Mouse (Mus musculus) testis, adult 2 months (tissue): ENCODE results near the gene Ccdc85b. TPM values are rescaled to one million over a fixed set of nuclear protein-coding genes. Genes with fewer than 3 reads are reported as not detected.

ENCODE experiments used
- H3K27ac ChIP-seq: fragments of 200-500 bp; 2 replicates; pipeline ENCODE4 v1.5.1; 2012; ENCODE audit warnings: low read depth, low read length; ENCODE audit not compliant: control insufficient read depth, insufficient read depth
- H3K27me3 ChIP-seq: fragments of 200-500 bp; 2 replicates; pipeline ENCODE4 v1.6.1; 2012; ENCODE audit warnings: mild to moderate bottlenecking, low read length, moderate library complexity; ENCODE audit not compliant: control insufficient read depth, insufficient read depth
- H3K36me3 ChIP-seq: fragments of 200-500 bp; 2 replicates; pipeline ENCODE4 v1.6.1; 2012; ENCODE audit warnings: mild to moderate bottlenecking, low read length; ENCODE audit not compliant: control insufficient read depth, insufficient read depth
- H3K4me1 ChIP-seq: fragments of 200-500 bp; 2 replicates; pipeline ENCODE4 v1.6.1; 2012; ENCODE audit warnings: low read length; ENCODE audit not compliant: control insufficient read depth, insufficient read depth
- H3K4me3 ChIP-seq: fragments of 200-500 bp; 2 replicates; pipeline ENCODE4 v1.5.1; 2012; ENCODE audit warnings: low read depth, mild to moderate bottlenecking, low read length, moderate library complexity, mixed read lengths; ENCODE audit not compliant: control insufficient read depth
- CTCF ChIP-seq: fragments of 200-500 bp; IDR thresholded peaks from 2 replicates; pipeline ENCODE4 v1.5.1; 2012; ENCODE audit warnings: low read depth, mild to moderate bottlenecking, inconsistent platforms, low read length, moderate library complexity; ENCODE audit not compliant: control insufficient read depth, insufficient read depth, insufficient replicate concordance
- POLR2A ChIP-seq: fragments of 200-500 bp; IDR thresholded peaks from 2 replicates; pipeline ENCODE4 v1.6.1; 2012; ENCODE audit warnings: low read depth, mild to moderate bottlenecking, inconsistent platforms, low read length, moderate library complexity; ENCODE audit not compliant: control insufficient read depth
- polyA plus RNA-seq: library from polyadenylated mRNA; depleted of rRNA; stranded (reverse); fragments of >200 nt; gene quantifications from 2 replicates; pipeline ENCODE4 v1.2.3, GENCODE M21; 2012

Gene Ccdc85b
- polyA plus RNA-seq, 1 experiment = 0.65 TPM

DNA sequence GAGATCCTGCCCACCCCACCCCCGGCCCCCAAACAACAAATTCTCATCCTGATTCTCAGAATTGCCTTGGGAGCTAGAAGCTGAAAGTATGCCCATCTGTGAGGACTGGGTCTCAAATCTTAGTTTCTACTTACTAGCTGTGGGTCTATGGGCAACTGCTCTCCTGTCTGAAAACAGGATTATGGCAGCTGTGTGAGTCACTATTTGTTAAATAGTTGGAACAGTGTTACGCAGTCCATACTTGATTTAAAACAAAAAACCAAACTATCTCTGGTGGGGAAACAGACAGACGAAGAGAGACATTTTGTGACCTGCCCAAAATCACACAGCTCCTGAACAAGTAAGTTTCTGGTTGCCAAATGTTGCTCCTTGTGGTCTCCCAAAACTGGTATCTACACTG lies 8.0 kb downstream of the Ccdc85b start:
- no peak overlapping the region for H3K27ac ChIP-seq
- H3K4me3 ChIP-seq = no peak overlapping the region
- H3K36me3 ChIP-seq = no peaks in the 10 kb centered on the region
- H3K27me3 ChIP-seq = no peaks in the 10 kb centered on the region
- H3K4me1 ChIP-seq = peaks cover 20% of the 10 kb centered on the region
- TF ChIP-seq CTCF (no peak), POLR2A (no peak)

DNA sequence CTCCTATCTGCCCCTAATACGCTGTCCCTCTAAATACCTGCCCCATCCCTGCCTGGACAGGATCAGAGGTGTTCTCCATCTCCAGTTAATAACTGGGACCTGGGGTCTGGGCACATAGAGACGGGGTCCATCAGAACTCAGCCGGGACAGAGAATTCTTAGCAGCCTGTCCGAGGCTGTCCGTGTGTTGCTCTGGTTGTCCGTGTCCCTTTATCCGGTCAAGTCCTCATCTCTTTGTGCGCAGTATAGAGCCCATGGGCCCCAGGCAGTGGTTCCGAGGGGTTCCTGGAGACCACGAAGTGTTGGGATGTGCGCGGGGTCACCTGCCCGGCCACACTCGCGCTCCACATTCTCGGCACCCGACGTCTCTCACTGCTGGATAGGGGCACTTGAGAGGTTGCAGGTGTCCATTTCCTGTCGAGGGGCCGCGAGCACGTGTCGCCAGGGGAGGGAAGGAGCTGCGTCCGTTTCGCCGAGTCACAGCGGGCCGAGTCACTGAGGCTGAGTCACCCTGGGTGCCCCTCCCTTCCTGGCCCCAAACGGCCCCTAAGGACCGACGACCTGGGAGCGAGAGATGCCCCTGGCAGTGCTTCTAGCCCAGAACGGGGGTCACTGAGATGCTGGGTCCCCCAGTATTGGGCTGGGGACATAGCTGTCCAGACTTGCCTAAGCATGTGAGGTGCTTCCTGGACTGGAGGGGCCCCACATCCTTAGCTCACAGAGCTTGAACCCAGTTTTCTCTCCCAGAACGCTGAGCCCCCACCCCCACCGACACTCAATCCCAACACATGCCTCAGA lies 9.1 kb downstream of the Ccdc85b start:
- TF ChIP-seq CTCF (no peak), POLR2A (no peak)
- no peak overlapping the region for H3K27ac ChIP-seq
- H3K36me3 ChIP-seq = no peaks in the 10 kb centered on the region
- H3K4me1 ChIP-seq = peaks cover 20% of the 10 kb centered on the region
- no peaks in the 10 kb centered on the region for H3K27me3 ChIP-seq
- peak overlapping the region; percentile 83 for H3K4me3 ChIP-seq

DNA sequence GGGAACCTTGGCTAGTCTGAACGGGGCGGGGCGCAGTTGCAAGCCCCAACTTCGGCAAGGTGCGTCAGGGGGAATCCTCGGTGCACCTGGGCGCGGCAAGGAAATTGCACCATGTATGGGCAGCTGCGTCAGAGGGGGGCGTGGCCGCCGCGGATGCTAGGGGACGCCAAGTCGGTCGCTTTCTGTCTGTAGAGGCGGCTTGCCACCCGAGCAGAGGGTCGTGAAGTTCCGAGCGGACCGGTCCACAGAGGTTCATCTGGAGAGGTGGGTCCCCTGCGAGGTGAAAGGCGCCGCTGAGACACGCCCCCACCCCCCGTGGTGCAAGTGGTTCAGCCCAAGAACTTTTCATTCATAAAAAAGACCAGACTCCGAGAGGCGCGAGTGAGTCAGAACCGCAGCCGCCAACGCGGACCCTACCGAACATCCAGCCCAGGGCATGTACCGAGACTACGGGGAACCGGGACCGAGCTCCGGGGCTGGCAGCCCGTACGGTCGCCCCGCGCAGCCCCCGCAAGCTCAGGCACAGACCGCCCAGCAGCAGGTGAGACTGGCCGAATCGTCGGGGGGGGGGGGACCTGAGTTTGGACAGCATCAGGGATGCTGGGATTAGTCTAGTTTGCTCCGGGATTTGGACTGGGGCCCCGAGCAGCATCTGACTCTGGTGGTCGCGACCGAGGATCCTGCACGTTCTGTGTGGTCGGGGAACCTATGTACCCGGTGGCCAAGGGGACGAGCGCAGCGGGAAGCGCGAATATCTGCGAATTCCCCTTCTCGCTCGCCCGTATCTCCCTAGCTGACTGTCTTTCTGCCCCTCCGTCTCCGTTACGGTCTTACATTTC lies 10.0 kb downstream of the Ccdc85b start, which contains the start of gene Fosl1:
TSS of gene Fosl1 (plus strand) at position 33 of the 839 bp plus-strand sequence.
- Histone ChIP-seq H3K36me3 (no peaks in the 10 kb centered on the region), H3K4me1 (peaks cover 20% of the 10 kb centered on the region), H3K27me3 (no peaks in the 10 kb centered on the region), H3K27ac (no peak within 1 kb of the TSS), H3K4me3 (peak within 1 kb of the TSS; percentile 83)
- TF ChIP-seq POLR2A = no peak
- no peak for TF ChIP-seq CTCF

DNA sequence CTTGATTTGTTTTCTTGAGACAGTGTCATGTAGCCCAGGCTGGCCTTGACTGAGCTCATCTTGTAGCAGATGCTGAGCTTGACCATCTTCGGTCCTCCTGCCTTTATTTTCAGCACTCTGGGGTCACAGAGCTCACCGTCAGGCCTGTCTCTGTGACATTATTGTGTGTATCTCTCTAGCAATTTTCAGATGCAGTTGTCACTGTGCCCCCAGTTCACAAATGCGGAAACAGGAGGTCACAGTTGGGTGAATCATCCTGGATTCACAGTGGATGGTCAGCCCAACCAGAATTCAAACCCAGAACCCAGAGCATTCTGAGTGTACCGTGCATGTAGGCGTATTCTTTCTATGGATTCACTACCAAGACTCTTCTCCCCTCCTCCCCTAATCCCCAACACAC lies 11.9 kb downstream of the Ccdc85b start:
- Histone ChIP-seq H3K27ac (no peak overlapping the region), H3K27me3 (no peaks in the 10 kb centered on the region), H3K4me3 (no peak overlapping the region), H3K4me1 (peaks cover 20% of the 10 kb centered on the region), H3K36me3 (no peaks in the 10 kb centered on the region)
- no peak for TF ChIP-seq CTCF
- TF ChIP-seq POLR2A = no peak

DNA sequence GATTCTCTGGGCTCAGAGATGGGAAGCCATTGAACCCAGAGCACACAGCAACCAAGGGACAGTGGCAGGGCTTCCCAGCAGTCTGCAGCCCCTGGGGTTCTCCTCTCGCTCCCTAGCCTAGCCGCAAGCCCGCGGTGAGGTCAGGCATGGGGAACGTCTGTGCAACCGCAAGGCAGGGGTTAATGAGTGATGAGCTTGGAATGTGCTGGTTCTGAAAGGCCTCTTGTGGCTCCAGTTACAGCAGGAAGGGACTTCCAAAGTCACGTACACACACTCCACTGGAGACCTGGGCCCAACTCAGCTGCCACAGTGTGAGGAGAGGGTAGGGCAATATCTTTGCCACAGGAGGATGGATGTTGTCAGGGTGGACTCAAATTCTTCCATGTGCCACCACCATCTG lies 12.7 kb downstream of the Ccdc85b start:
- no peak overlapping the region for H3K4me3 ChIP-seq
- no peak overlapping the region for H3K27ac ChIP-seq
- no peaks in the 10 kb centered on the region for H3K27me3 ChIP-seq
- no peaks in the 10 kb centered on the region for H3K36me3 ChIP-seq
- no peak for TF ChIP-seq POLR2A
- TF ChIP-seq CTCF = no peak
- H3K4me1 ChIP-seq = peaks cover 20% of the 10 kb centered on the region

DNA sequence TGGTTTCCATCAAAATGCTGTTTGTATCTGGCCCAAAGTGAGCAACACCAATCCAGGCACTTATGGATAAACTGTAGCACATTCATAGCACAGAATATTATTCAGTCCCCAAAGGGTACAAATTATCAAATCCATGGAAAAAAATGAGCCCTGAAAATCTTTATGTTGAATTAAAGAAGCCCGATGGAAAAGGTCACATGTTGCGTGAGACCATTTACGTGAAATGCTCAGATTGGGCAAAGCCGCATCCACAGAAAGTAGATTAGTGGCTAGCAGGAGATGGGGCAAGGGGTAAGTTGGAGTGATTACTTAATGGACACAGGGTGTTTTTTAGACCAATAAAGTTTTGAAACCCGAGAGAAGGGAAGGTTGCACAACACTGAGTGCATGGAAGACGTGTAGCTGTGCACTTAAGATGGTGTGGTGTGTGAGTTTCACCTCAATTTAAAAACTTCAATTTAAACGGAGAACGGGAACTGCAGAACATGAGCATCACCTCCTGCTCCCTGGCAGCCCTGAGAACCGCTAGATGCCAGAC lies 13.3 kb downstream of the Ccdc85b start:
- TF ChIP-seq POLR2A = no peak
- no peak for TF ChIP-seq CTCF
- no peaks in the 10 kb centered on the region for H3K27me3 ChIP-seq
- no peak overlapping the region for H3K4me3 ChIP-seq
- H3K36me3 ChIP-seq = no peaks in the 10 kb centered on the region
- H3K27ac ChIP-seq = no peak overlapping the region
- peaks cover 20% of the 10 kb centered on the region for H3K4me1 ChIP-seq

DNA sequence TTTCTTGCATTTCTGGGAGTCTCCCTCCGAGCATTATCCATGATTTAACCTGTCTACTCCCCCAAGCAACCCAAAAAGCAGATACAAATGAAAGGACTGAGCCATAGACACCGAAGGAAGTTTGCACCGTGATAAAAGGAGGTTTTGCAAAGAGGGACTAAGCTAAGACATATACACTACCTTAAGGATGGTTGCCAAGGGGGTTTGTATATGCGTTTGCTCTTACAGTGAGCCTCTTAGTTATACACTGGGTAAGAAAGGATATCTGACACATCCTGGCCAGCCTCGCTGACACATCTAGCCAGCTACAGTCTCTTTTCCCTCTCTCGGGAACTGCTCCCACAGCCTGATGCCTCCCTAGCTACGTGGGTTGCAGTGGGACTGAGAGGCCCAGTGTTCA lies 23.7 kb downstream of the Ccdc85b start:
- H3K27ac ChIP-seq = no peak overlapping the region
- no peak for TF ChIP-seq POLR2A

More for the DNA sequence above, 23.7 kb downstream of the Ccdc85b start:
- Histone ChIP-seq H3K27me3 (no peaks in the 10 kb centered on the region), H3K36me3 (no peaks in the 10 kb centered on the region), H3K4me1 (peaks cover 6% of the 10 kb centered on the region), H3K4me3 (no peak overlapping the region)
